Mouse (Mus musculus) G1E (cell line): ENCODE results near the gene Rsbn1l. TPM values are rescaled to one million over a fixed set of nuclear protein-coding genes. Genes with fewer than 3 reads are reported as not detected.
"Not testable (repeated sequence)": the region's sequence is repeated elsewhere in the genome, so short reads cannot be mapped to it uniquely, and the experiment has no call there.

Source experiments
- ATAC-seq: 2 replicates; pipeline ENCODE4 v1.8.0; 2016; ENCODE audit warnings: mild to moderate bottlenecking; ENCODE audit not compliant: insufficient number of reproducible peaks, poor library complexity, low FRiP score, severe bottlenecking; ENCODE audit errors: extremely low read depth
- DNase-seq: peaks from one replicate; pipeline ENCODE4 v3.0.0; 2012; ENCODE audit warnings: low spot score
- H3K27me3 ChIP-seq: 2 replicates; pipeline ENCODE4 v1.6.1; 2012; ENCODE audit warnings: mild to moderate bottlenecking, low read length, inconsistent platforms; ENCODE audit not compliant: insufficient read depth
- H3K36me3 ChIP-seq: replicated peaks from 2 replicates; pipeline ENCODE3; 2012; ENCODE audit warnings: mild to moderate bottlenecking, inconsistent platforms
- H3K4me1 ChIP-seq: 2 replicates; pipeline ENCODE4 v1.6.1; 2012; ENCODE audit warnings: low read depth, low read length, inconsistent platforms, mixed read lengths; ENCODE audit not compliant: insufficient read depth
- H3K4me3 ChIP-seq: 2 replicates; pipeline ENCODE4 v1.5.1; 2012; ENCODE audit warnings: low read depth, mild to moderate bottlenecking, inconsistent platforms, low read length, moderate library complexity, mixed read lengths
- H3K9me3 ChIP-seq: replicated peaks from 2 replicates; pipeline ENCODE4 v1.6.1; 2012; ENCODE audit warnings: inconsistent platforms
- CTCF ChIP-seq: IDR thresholded peaks from 2 replicates; pipeline ENCODE4 v1.5.1; 2012; ENCODE audit warnings: low read depth, low read length, inconsistent platforms, mixed read lengths
- GATA1 ChIP-seq: IDR thresholded peaks from 2 replicates; pipeline ENCODE4 v1.6.1; 2012; ENCODE audit warnings: borderline replicate concordance, low read length, inconsistent platforms, mixed read lengths
- GATA2 ChIP-seq: IDR thresholded peaks from 2 replicates; pipeline ENCODE4 v1.6.1; 2012; ENCODE audit warnings: low read depth, low read length, inconsistent platforms, borderline replicate concordance
- POLR2AphosphoS5 ChIP-seq: IDR thresholded peaks from 2 replicates; pipeline ENCODE4 v1.6.1; 2012; ENCODE audit warnings: low read depth, low read length, inconsistent platforms; ENCODE audit not compliant: insufficient replicate concordance
- TAL1 ChIP-seq: conservative IDR thresholded peaks from 2 replicates; pipeline ENCODE4 v1.6.1; 2012; ENCODE audit warnings: low read depth, low read length, inconsistent platforms, mixed read lengths
- polyA plus RNA-seq: library from polyadenylated mRNA; stranded (reverse); fragments of >175 nt; gene quantifications from 2 replicates; pipeline ENCODE4 v1.2.3, GENCODE M21; 2012
- total RNA-seq, 2 experiments: library from RNA; stranded (forward) in 1 of 2; stranded (reverse) in 1 of 2; fragments of 200-1000 nt in 1 of 2; fragments of >200 nt in 1 of 2; fragmentation: Nextera tagmentation in 1 of 2; gene quantifications; 2 replicates each; pipeline ENCODE4 v1.2.3; 2014 to 2017

Gene Rsbn1l
- total and polyA plus RNA-seq, 3 experiments, result 15.7 to 90.8 (median 69.7) TPM

DNA sequence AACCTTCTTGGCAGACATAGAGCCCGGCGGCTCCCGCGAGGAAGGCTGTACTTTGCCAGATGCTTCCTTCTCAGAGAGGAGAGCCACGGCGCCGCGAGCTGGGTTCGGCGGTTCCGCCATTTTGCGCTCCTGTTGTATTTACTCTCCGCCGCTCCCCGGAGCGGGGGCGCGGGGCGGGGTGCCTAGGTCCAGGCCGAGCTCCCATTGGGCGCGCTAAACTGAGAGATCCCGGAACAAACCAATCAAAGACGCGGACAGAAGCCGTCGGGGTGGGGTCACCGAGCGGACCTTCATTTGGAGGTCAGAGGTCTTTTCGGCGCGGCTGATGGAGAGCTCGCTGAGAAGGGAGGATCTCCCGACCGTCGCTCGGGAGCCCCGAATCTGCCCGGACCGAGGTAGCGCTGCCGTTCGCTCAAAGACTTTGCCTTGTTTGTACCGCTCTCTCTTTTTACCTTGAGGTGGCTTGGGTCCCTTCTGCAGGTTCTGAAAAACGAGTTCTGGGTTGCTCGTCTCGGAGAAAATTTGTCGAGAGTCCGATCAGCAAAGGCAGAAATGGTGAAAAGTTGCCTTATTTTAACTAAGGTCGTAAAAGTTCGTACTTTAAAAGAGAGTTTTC is 4.4 kb downstream of the Rsbn1l start:
- ATAC-seq (peak; percentile 90), DNase-seq (peak; percentile 93)
- H3K27me3 ChIP-seq, result no peaks in the 10 kb centered on the region
- H3K9me3 ChIP-seq, result peaks cover 1% of the 10 kb centered on the region; the same call in 1 of the 2 replicates
- TF ChIP-seq POLR2AphosphoS5, result no peak
- TF ChIP-seq TAL1, result no peak
- TF ChIP-seq CTCF, result no peak
- no peak for TF ChIP-seq GATA2
- no peak for TF ChIP-seq GATA1
- peaks cover 35% of the 10 kb centered on the region for H3K36me3 ChIP-seq
- peak overlapping the region; percentile 98 for H3K4me3 ChIP-seq
- H3K4me1 ChIP-seq, result peaks cover 53% of the 10 kb centered on the region

DNA sequence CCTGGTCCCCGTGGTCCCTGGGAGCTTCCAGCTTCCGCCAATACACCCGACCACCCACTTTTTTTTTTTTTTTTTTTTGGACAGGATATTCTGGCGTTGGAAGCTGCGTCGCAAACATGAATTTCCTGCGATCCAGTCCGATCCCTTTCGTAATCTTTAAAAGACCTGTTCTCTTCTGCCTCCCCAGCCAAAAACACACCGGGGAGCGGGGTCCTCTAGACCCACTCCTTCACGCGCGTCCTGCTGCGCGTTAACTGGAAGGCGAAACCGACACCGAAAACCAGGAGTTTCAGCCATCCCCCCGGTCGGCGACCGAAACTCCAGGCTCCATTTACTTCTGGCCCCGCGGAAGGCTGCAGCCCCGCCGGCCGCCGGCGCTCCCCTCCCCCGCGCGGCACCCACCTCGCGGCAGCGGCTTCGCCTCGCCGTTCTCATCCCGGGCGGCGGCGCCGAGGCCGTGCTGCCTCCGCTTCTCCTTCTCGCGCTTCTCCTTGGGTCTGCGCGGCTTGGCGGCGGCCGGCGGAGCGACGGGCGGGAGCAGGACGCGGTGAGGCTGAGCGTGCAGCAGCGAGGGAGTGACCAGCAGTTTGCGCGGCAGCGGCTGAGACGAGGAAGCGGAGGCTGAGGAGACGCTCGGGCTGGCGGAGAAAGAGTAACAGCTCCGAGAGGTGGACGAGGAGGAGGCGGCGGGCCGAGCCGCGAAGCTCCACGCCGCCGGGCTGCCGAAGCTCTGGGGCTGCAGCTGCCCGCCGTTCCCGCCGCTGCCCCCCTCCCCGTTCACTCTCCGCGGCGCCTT is 5.1 kb downstream of the Rsbn1l start:
- H3K27me3 ChIP-seq, result no peaks in the 10 kb centered on the region
- peaks cover 56% of the 10 kb centered on the region for H3K4me1 ChIP-seq
- DNase-seq, result no peak

DNA sequence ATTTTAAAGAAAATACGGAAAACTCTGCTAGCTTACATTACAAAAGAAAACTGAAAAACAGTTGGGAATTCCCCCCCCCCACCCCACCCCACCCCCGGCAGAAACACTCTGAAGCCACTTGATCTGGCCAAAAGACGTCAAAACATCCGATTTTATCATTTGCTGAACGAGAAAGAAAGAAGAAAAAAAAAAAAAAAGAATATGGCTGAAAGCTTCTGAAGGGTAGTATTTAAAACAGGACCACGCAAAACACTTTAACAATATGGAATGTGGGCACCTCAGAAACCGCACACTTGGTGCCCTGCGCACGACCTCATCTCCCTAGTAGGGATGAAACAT is 5.7 kb downstream of the Rsbn1l start:
- no peak for ATAC-seq
- Histone ChIP-seq H3K36me3 (peaks cover 23% of the 10 kb centered on the region), H3K4me3 (peak overlapping the region; percentile 98), H3K4me1 (peaks cover 55% of the 10 kb centered on the region), H3K9me3 (no peaks in the 10 kb centered on the region), H3K27me3 (no peaks in the 10 kb centered on the region)
- TF ChIP-seq CTCF (no peak), TAL1 (no peak), POLR2AphosphoS5 (no peak), GATA2 (no peak), GATA1 (no peak)
- DNase-seq, result no peak

More for the DNA sequence above, 5.1 kb downstream of the Rsbn1l start:
- Histone ChIP-seq H3K36me3 (peaks cover 28% of the 10 kb centered on the region), H3K4me3 (peak overlapping the region; percentile 98), H3K9me3 (no peaks in the 10 kb centered on the region)
- no peak for ATAC-seq
- no peak for TF ChIP-seq TAL1

DNA sequence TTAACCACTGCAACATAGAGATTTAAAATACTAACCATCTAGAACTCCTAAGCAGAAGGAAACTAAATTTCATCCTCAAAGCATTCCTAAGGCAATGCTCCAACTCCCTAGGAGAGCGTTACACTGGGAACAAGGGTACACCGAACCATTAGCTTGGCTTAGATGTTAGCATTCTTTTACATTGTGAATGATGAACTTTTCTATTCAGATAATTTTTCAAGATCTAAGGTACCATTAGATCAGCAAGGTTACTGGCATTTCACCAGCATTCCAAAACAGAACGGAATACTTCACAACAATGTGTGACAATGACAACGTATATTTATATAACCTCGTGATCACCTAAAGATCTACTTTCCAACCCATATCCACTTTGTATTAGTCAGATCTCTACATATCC is 6.1 kb downstream of the Rsbn1l start:
- no peaks in the 10 kb centered on the region for H3K9me3 ChIP-seq
- no peaks in the 10 kb centered on the region for H3K27me3 ChIP-seq
- H3K4me1 ChIP-seq, result peaks cover 55% of the 10 kb centered on the region
- TF ChIP-seq GATA2, result no peak
- no peak for TF ChIP-seq CTCF
- TF ChIP-seq POLR2AphosphoS5, result no peak
- no peak for TF ChIP-seq GATA1
- no peak for TF ChIP-seq TAL1
- ATAC-seq (no peak), DNase-seq (no peak)
- peak overlapping the region; percentile 98 for H3K4me3 ChIP-seq
- H3K36me3 ChIP-seq, result peaks cover 22% of the 10 kb centered on the region

DNA sequence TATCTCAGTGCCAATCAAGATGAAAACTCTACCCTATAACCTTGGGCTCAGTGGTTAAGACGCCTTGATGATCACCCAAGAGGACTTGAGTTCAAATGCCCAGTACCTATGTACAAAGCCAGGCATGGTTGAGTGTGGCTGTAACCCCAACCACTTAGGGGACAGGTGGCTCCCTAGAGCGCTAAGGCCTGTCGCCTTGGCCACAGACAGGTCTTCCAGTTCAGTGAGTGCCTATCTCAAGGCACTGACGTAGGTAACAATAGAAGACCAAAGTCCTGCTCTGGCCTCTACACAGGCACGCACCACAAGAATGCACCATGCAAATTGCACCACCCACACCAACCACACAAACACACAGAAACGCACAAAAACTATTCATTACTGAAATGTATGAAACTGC is 9.3 kb downstream of the Rsbn1l start:
- ATAC-seq, result no peak
- H3K4me1 ChIP-seq, result peaks cover 61% of the 10 kb centered on the region

DNA sequence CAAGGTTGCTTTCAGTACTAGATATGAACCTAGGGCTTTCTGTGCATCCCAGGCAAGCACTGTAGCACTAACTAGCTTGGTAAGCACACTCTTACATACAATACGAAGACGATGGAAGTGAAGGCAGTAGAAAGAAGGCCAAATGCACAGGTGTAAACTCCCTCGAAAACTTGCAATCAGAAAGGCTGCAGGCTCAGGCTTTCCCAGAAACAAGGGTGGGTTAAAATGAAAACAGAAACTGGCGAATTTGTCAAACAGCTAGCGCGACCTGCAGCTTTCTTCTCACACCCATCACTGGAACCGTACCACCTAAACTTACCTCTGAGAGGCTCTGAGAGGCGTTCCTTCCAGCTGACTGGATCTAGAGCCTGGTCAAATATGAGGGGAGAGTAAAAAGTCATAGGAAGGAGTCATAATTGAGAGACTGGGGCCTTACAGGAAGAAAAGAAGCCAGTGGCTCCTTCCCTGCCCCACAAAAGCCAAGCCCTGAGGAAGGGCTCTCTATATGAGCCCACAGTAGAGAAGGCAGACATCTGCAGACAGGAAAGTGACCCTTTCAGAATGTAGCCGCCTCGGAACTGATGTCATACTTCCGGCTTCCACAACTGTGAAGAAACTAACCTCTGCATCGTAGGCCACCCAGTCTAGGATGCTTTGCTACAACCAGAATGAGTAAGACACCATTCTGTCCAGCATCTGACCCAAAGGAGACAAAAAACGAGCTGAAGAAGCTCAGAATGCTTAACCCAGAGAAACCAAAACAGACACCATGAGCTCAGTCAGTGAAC is 11.0 kb downstream of the Rsbn1l start:
- no peak for TF ChIP-seq TAL1
- TF ChIP-seq GATA2, result no peak
- TF ChIP-seq GATA1, result no peak
- no peak for TF ChIP-seq CTCF
- no peak for TF ChIP-seq POLR2AphosphoS5
- ATAC-seq, result peak; percentile 37; the same call in 1 of the 2 replicates
- Histone ChIP-seq H3K4me1 (peaks cover 78% of the 10 kb centered on the region), H3K27me3 (no peaks in the 10 kb centered on the region), H3K4me3 (peak overlapping the region; percentile 57), H3K36me3 (peaks cover 29% of the 10 kb centered on the region), H3K9me3 (no peaks in the 10 kb centered on the region)
- DNase-seq, result no peak

More for the DNA sequence above, 9.3 kb downstream of the Rsbn1l start:
- H3K4me3 ChIP-seq, result peak overlapping the region; percentile 52; the same call in 1 of the 2 replicates
- TF ChIP-seq GATA1 (no peak), GATA2 (no peak), TAL1 (no peak), POLR2AphosphoS5 (no peak), CTCF (no peak)
- H3K27me3 ChIP-seq, result no peaks in the 10 kb centered on the region
- H3K36me3 ChIP-seq, result peaks cover 21% of the 10 kb centered on the region
- DNase-seq, result no peak
- no peaks in the 10 kb centered on the region for H3K9me3 ChIP-seq

DNA sequence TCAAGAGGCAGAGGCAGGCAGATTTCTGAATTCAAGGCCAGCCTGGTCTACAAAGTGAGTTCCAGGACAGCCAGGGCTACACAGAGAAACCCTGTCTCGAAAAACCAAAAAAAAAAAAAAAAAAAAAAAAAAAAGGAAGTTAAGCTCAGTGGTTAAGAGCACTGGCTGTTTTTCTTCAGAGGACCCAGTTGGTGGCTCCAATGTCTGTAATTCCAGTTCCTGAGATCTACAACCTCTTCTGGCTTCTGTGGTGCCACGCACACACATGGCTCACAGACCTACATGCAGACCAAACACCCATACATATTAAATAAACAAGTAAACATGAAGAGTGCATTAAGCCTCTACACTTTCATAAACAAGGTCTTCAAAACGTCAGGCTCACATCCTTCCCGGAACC is 12.4 kb downstream of the Rsbn1l start:
- H3K27me3 ChIP-seq, DNase-seq, H3K4me3 ChIP-seq, H3K9me3 ChIP-seq, ATAC-seq: not testable (repeated sequence)
- Histone ChIP-seq H3K36me3 (peaks cover 42% of the 10 kb centered on the region), H3K4me1 (peaks cover 87% of the 10 kb centered on the region)
